Mouse (Mus musculus): Measurements from ENCODE around the gene Gm9573. TPM values are rescaled to one million over a fixed set of nuclear protein-coding genes. Genes with fewer than 3 reads are reported as not detected.

The Gm9573 gene
- polyA plus RNA-seq, 1 experiment: 0.23 TPM

- 5% methylated on average over 13 of the region's 13 CpGs for WGBS
- Histone ChIP-seq H3K4me1 (replicated peaks; ENCODE audit: control insufficient read depth, insufficient read depth, low read length) (peaks cover 44% of the 10 kb centered on the region), H3K36me3 (ENCODE audit: control insufficient read depth, insufficient read depth, low read length) (peaks cover 8% of the 10 kb centered on the region), H3K27ac (ENCODE audit: control insufficient read depth, insufficient read depth, low read length) (peak overlapping the region; percentile 50), H3K27me3 (ENCODE audit: control insufficient read depth, insufficient read depth, low read length) (no peaks in the 10 kb centered on the region), H3K4me3 (ENCODE audit: control insufficient read depth, insufficient read depth, low read length) (peak overlapping the region; percentile 84)
- DNase-seq: no peak
- TF ChIP-seq POLR2A (IDR thresholded peaks at IDR 0.05; ENCODE audit: control insufficient read depth, extremely low read depth, insufficient read depth, low read length, poor library complexity) (no peak), CTCF (IDR thresholded peaks at IDR 0.05; ENCODE audit: borderline replicate concordance, control insufficient read depth, extremely low read depth, insufficient read depth, low read length, poor library complexity) (no peak)
These were observed 40.4 kb upstream of the Gm9573 start for GRCm38 (mm10) chr17:35666851-35667256.

- DNase-seq: peak; percentile 62
- WGBS: 80% methylated on average over 17 of the region's 17 CpGs
- Histone ChIP-seq H3K4me3 (ENCODE audit: control insufficient read depth, insufficient read depth, low read length) (no peak overlapping the region), H3K27me3 (ENCODE audit: control insufficient read depth, insufficient read depth, low read length) (no peaks in the 10 kb centered on the region), H3K4me1 (replicated peaks; ENCODE audit: control insufficient read depth, insufficient read depth, low read length) (peaks cover 41% of the 10 kb centered on the region), H3K36me3 (ENCODE audit: control insufficient read depth, insufficient read depth, low read length) (peaks cover 16% of the 10 kb centered on the region), H3K27ac (ENCODE audit: control insufficient read depth, insufficient read depth, low read length) (no peak overlapping the region)
- TF ChIP-seq CTCF (IDR thresholded peaks at IDR 0.05; ENCODE audit: borderline replicate concordance, control insufficient read depth, extremely low read depth, insufficient read depth, low read length, poor library complexity): 0 out of 2 replicates have a peak, but pooled peaks have one; percentile 32
- no peak for TF ChIP-seq POLR2A (IDR thresholded peaks at IDR 0.05; ENCODE audit: control insufficient read depth, extremely low read depth, insufficient read depth, low read length, poor library complexity)
These were observed 39.6 kb upstream of the Gm9573 start for GRCm38 (mm10) chr17:35665957-35666515.

DNA sequence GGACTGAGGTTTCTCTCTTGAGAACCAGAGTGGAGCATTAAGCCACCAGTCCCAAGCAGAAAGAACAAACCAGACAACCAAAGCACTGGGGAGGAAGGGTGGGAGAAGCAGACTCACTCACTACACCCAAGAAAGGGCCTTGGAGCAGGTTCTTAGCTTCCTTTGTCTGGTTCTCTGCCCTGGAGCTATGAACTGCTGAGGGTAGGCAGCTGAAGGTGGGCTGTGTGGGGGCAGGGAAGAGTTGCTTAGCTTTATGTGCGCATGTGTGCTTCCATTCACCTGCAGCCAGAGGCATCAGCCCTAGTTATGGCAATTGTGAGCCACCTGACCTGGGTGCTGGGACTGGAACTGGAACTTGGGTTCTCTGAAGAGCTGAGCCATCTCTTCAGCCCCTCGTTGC, 26.6 kb upstream of the Gm9573 start:
- no peak for DNase-seq
- 87% methylated on average over 2 of the region's 2 CpGs for WGBS
- Histone ChIP-seq H3K4me3 (ENCODE audit: control insufficient read depth, insufficient read depth, low read length) (no peak overlapping the region), H3K27ac (ENCODE audit: control insufficient read depth, insufficient read depth, low read length) (no peak overlapping the region), H3K4me1 (replicated peaks; ENCODE audit: control insufficient read depth, insufficient read depth, low read length) (peaks cover 10% of the 10 kb centered on the region; the same call in 1 of the 2 replicates), H3K27me3 (ENCODE audit: control insufficient read depth, insufficient read depth, low read length) (no peaks in the 10 kb centered on the region), H3K36me3 (ENCODE audit: control insufficient read depth, insufficient read depth, low read length) (peaks cover 20% of the 10 kb centered on the region)
- TF ChIP-seq POLR2A (IDR thresholded peaks at IDR 0.05; ENCODE audit: control insufficient read depth, extremely low read depth, insufficient read depth, low read length, poor library complexity) (no peak), CTCF (IDR thresholded peaks at IDR 0.05; ENCODE audit: borderline replicate concordance, control insufficient read depth, extremely low read depth, insufficient read depth, low read length, poor library complexity) (no peak)

- no peak for TF ChIP-seq POLR2A (IDR thresholded peaks at IDR 0.05; ENCODE audit: control insufficient read depth, extremely low read depth, insufficient read depth, low read length, poor library complexity)
- Histone ChIP-seq H3K4me1 (replicated peaks; ENCODE audit: control insufficient read depth, insufficient read depth, low read length) (peaks cover 10% of the 10 kb centered on the region; the same call in 1 of the 2 replicates), H3K27me3 (ENCODE audit: control insufficient read depth, insufficient read depth, low read length) (no peaks in the 10 kb centered on the region), H3K4me3 (ENCODE audit: control insufficient read depth, insufficient read depth, low read length) (no peak overlapping the region), H3K36me3 (ENCODE audit: control insufficient read depth, insufficient read depth, low read length) (no peaks in the 10 kb centered on the region), H3K27ac (ENCODE audit: control insufficient read depth, insufficient read depth, low read length) (no peak overlapping the region)
- DNase-seq: no peak
- WGBS: 82% methylated on average over 2 of the region's 2 CpGs
These were observed 23.0 kb upstream of the Gm9573 start for GRCm38 (mm10) chr17:35649429-35649828.

GRCm38 (mm10) chr17:35643609-35644236, 17.3 kb upstream of the Gm9573 start, which contains the start of gene Mucl3:
TSS of gene Mucl3 (minus strand) at chr17:35643695.
- 77% methylated on average over 13 of the region's 13 CpGs for WGBS
- DNase-seq: no peak
- no peaks in the 10 kb centered on the region for H3K36me3 ChIP-seq (ENCODE audit: control insufficient read depth, insufficient read depth, low read length)
- TF ChIP-seq CTCF (IDR thresholded peaks at IDR 0.05; ENCODE audit: borderline replicate concordance, control insufficient read depth, extremely low read depth, insufficient read depth, low read length, poor library complexity) (no peak), POLR2A (IDR thresholded peaks at IDR 0.05; ENCODE audit: control insufficient read depth, extremely low read depth, insufficient read depth, low read length, poor library complexity) (no peak)
- H3K4me1 ChIP-seq (replicated peaks; ENCODE audit: control insufficient read depth, insufficient read depth, low read length): peaks cover 2% of the 10 kb centered on the region; the same call in 1 of the 2 replicates
- no peak within 1 kb of the TSS for H3K4me3 ChIP-seq (ENCODE audit: control insufficient read depth, insufficient read depth, low read length)
- no peak within 1 kb of the TSS for H3K27ac ChIP-seq (ENCODE audit: control insufficient read depth, insufficient read depth, low read length)
- no peaks in the 10 kb centered on the region for H3K27me3 ChIP-seq (ENCODE audit: control insufficient read depth, insufficient read depth, low read length)

- Histone ChIP-seq H3K27me3 (ENCODE audit: control insufficient read depth, insufficient read depth, low read length) (no peaks in the 10 kb centered on the region; the same call in 1 of the 2 replicates), H3K4me1 (replicated peaks; ENCODE audit: control insufficient read depth, insufficient read depth, low read length) (peaks cover 8% of the 10 kb centered on the region), H3K27ac (ENCODE audit: control insufficient read depth, insufficient read depth, low read length) (no peak overlapping the region), H3K36me3 (ENCODE audit: control insufficient read depth, insufficient read depth, low read length) (no peaks in the 10 kb centered on the region), H3K4me3 (ENCODE audit: control insufficient read depth, insufficient read depth, low read length) (no peak overlapping the region)
- TF ChIP-seq CTCF (IDR thresholded peaks at IDR 0.05; ENCODE audit: borderline replicate concordance, control insufficient read depth, extremely low read depth, insufficient read depth, low read length, poor library complexity) (no peak), POLR2A (IDR thresholded peaks at IDR 0.05; ENCODE audit: control insufficient read depth, extremely low read depth, insufficient read depth, low read length, poor library complexity) (no peak)
- DNase-seq: no peak
- WGBS: 82% methylated on average over 6 of the region's 6 CpGs
These were observed 12.9 kb upstream of the Gm9573 start for GRCm38 (mm10) chr17:35639352-35639751.
